Mouse (Mus musculus) ES-Bruce4 (cell line): ENCODE measurements around the gene Metap1d.

Experiments used
- CTCF ChIP-seq: IDR thresholded peaks from one replicate; pipeline ENCODE4 v1.8.1; 2011; ENCODE audit warnings: low read depth, low read length
- POLR2A ChIP-seq: IDR thresholded peaks from one replicate; pipeline ENCODE4 v1.8.1; 2011; ENCODE audit warnings: low read length; ENCODE audit not compliant: insufficient read depth

- TF ChIP-seq CTCF (no peak), POLR2A (no peak)
These were observed 91.6 kb downstream of the Metap1d start for GRCm38 (mm10) chr2:71544391-71545285.
